Mouse (Mus musculus): Measurements from ENCODE around the gene Duox2. TPM values are rescaled to one million over a fixed set of nuclear protein-coding genes. Genes with fewer than 3 reads are reported as not detected.

The Duox2 gene
- polyA plus RNA-seq, 1 experiment from 2014 or later, result not detected

Other genes starting within 250 kb of the Duox2 start
- 16.0 and 17.9 TPM in 2 replicates for gene Spg11, start 180.1 kb downstream of the Duox2 start, polyA plus RNA-seq (2014; fragmentation: Nextera tagmentation; extraction: Ambion mirVana)
- 98.5 and 101 TPM in 2 replicates for gene B2m, start 150.8 kb downstream of the Duox2 start, polyA plus RNA-seq (2014; fragmentation: Nextera tagmentation; extraction: Ambion mirVana)
- gene Trim69, start 137.7 kb downstream of the Duox2 start, polyA plus RNA-seq (2014; fragmentation: Nextera tagmentation; extraction: Ambion mirVana), result 0.15 TPM in 1 of 2 replicates, not detected in the other
- gene Patl2, start 112.3 kb downstream of the Duox2 start, polyA plus RNA-seq (2014; fragmentation: Nextera tagmentation; extraction: Ambion mirVana), result not detected in 2 replicates
- gene Terb2, start 112.2 kb downstream of the Duox2 start, polyA plus RNA-seq (2014; fragmentation: Nextera tagmentation; extraction: Ambion mirVana), result not detected in 2 replicates
- gene Sord, start 63.7 kb downstream of the Duox2 start, polyA plus RNA-seq (2014; fragmentation: Nextera tagmentation; extraction: Ambion mirVana), result 28.4 and 31.7 TPM in 2 replicates
- not detected in 2 replicates for gene Duoxa2, start 451 bp upstream of the Duox2 start, polyA plus RNA-seq (2014; fragmentation: Nextera tagmentation; extraction: Ambion mirVana)
- not detected in 2 replicates for gene Duoxa1, start 15.3 kb upstream of the Duox2 start, polyA plus RNA-seq (2014; fragmentation: Nextera tagmentation; extraction: Ambion mirVana)
- gene Duox1, start 17.2 kb upstream of the Duox2 start, polyA plus RNA-seq (2014; fragmentation: Nextera tagmentation; extraction: Ambion mirVana), result 0.05 TPM in 1 of 2 replicates, not detected in the other
- gene Shf, start 70.7 kb upstream of the Duox2 start, polyA plus RNA-seq (2014; fragmentation: Nextera tagmentation; extraction: Ambion mirVana), result 5.2 and 6.9 TPM in 2 replicates
- gene Slc28a2, start 128.0 kb upstream of the Duox2 start, polyA plus RNA-seq (2014; fragmentation: Nextera tagmentation; extraction: Ambion mirVana), result not detected in 2 replicates
- not detected in 2 replicates for gene Gm14085, start 186.5 kb upstream of the Duox2 start, polyA plus RNA-seq (2014; fragmentation: Nextera tagmentation; extraction: Ambion mirVana)

Measured in forebrain, embryonic 11.5 days (tissue).